ENCODE assay signal across 19 mouse cellular contexts in the genomic region with DNA sequence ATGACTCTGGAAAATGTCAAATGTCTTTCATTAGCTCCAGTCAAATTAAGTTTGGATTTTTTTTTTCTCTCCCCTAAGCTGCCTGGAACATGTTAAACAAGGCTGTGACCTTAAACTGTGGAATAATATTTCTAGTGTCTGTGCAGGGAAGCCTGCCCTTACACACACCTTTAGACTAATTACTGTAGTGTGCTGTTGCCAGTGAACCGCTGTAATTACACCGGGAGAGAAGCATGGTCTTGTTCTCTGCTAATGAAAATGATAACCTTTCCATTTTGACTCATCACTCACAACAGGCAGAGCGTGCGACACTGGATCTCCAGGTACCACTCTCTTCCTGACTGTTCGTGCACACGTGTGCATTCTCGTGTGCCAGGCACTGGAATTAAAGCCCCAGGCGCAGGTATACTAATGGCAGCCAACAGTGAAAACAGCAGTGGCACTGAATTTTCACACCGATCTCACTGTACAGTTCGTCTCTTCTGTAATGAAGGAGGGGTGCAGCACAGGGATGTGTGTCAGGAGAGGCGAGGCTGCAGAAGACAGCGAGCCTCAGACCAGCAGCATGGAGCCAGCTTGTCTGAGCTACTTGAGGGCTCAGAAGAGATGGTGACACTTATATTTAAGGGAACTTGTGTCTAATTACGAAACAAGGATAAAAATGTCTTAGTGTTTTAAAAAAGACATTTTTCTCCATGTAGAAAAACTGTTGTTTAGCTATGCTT.
A peak's percentile ranks its signal among the peaks of the same experiment; 100 is the strongest.
DNase-seq lines count a peak whose midpoint lies in the region; ATAC-seq and TF ChIP-seq lines count a peak whose summit lies in the region.
"Had no signal": no experiment of that assay in that cellular context is flagged by ENCODE, and none has a peak within 500 bp of the region (broad histone marks: within the 10 kb centered on the region; RNA-seq: fewer than 3 reads in every experiment).

No protein-coding gene starts in this region.

- 67% methylated on average over 13 of the region's 13 CpGs for WGBS in forebrain, embryonic 12.5 days
- WGBS in hindbrain, embryonic 14.5 days: 55% methylated on average over 13 of the region's 13 CpGs
- 68% methylated on average over 13 of the region's 13 CpGs for WGBS in midbrain, embryonic 14.5 days
- WGBS in liver, embryonic 12.5 days (ENCODE audit: insufficient replicate concordance): 77% methylated on average over 13 of the region's 13 CpGs

- ATAC-seq in forebrain, embryonic 12.5 days (ENCODE audit: low FRiP score): peak; percentile 59; the same call in 1 of the 2 replicates
- ATAC-seq in hindbrain, embryonic 14.5 days (ENCODE audit: low FRiP score): no peak
- no peak; the same call in 1 of the 2 replicates for ATAC-seq in midbrain, embryonic 14.5 days (ENCODE audit: low FRiP score, low TSS enrichment)
- ATAC-seq in liver, embryonic 12.5 days: no peak
- ATAC-seq: CD4-positive, CD25-positive, alpha-beta regulatory T cell, adult 4 months; liver, postnatal 0 days had no signal

- TF ChIP-seq CTCF in brain, embryonic 14.5 days (IDR thresholded peaks at IDR 0.05; ENCODE audit: borderline replicate concordance, extremely low read depth, insufficient read depth, insufficient read length): no peak

- peak; percentile 70 for DNase-seq in brain, embryonic 14.5 days (ENCODE audit: low read depth)
- DNase-seq in hindbrain, embryonic 14.5 days (ENCODE audit: low spot score): no peak
- DNase-seq in midbrain, embryonic 14.5 days: no peak
- no peak for DNase-seq in thymus, postnatal 25 days
- DNase-seq in ovary, postnatal 10 days (ENCODE audit: low spot score): no peak
- DNase-seq: cerebellum, postnatal 36 days; kidney, adult 18-20 months; kidney, postnatal 25 days; liver, postnatal 0 days; lung, postnatal 36 days; right cerebral cortex, postnatal 14 days had no signal

- no peak overlapping the region for H3K9ac ChIP-seq in forebrain, embryonic 12.5 days
- H3K9ac ChIP-seq in hindbrain, embryonic 14.5 days: no peak overlapping the region
- no peak overlapping the region for H3K9ac ChIP-seq in midbrain, embryonic 14.5 days (replicated peaks; ENCODE audit: low read length)
- H3K9ac ChIP-seq in liver, embryonic 12.5 days: no peak overlapping the region
- H3K9ac ChIP-seq: liver, postnatal 0 days; midbrain, embryonic 12.5 days had no signal

- H3K27me3 ChIP-seq in forebrain, embryonic 12.5 days: no peaks in the 10 kb centered on the region
- no peaks in the 10 kb centered on the region for H3K27me3 ChIP-seq in hindbrain, embryonic 14.5 days (ENCODE audit: control insufficient read depth, insufficient read depth, low read length)
- H3K27me3 ChIP-seq in midbrain, embryonic 14.5 days (ENCODE audit: control insufficient read depth, insufficient read depth, low read length): no peaks in the 10 kb centered on the region
- H3K27me3 ChIP-seq in liver, embryonic 12.5 days (replicated peaks): no peaks in the 10 kb centered on the region
- H3K27me3 ChIP-seq: midbrain, embryonic 12.5 days had no signal

- H3K36me3 ChIP-seq in forebrain, embryonic 12.5 days (replicated peaks): no peaks in the 10 kb centered on the region
- no peaks in the 10 kb centered on the region for H3K36me3 ChIP-seq in hindbrain, embryonic 14.5 days (replicated peaks; ENCODE audit: control insufficient read depth, insufficient read depth)
- H3K36me3 ChIP-seq in midbrain, embryonic 14.5 days (ENCODE audit: control insufficient read depth, insufficient read depth, low read length): no peaks in the 10 kb centered on the region
- H3K36me3 ChIP-seq in liver, embryonic 12.5 days: no peaks in the 10 kb centered on the region
- H3K36me3 ChIP-seq: embryonic facial prominence, embryonic 10.5 days; G1E; midbrain, embryonic 12.5 days had no signal

- peak overlapping the region; percentile 13; the same call in 1 of the 2 replicates for H3K4me2 ChIP-seq in forebrain, embryonic 12.5 days
- no peak overlapping the region for H3K4me2 ChIP-seq in hindbrain, embryonic 14.5 days (replicated peaks)
- H3K4me2 ChIP-seq in midbrain, embryonic 14.5 days (ENCODE audit: low read length): no peak overlapping the region
- H3K4me2 ChIP-seq in liver, embryonic 12.5 days: no peak overlapping the region
- H3K4me2 ChIP-seq: midbrain, embryonic 12.5 days had no signal

- H3K4me3 ChIP-seq in forebrain, embryonic 12.5 days (replicated peaks): no peak overlapping the region
- no peak overlapping the region for H3K4me3 ChIP-seq in hindbrain, embryonic 14.5 days (replicated peaks; ENCODE audit: low read length)
- H3K4me3 ChIP-seq in midbrain, embryonic 14.5 days (replicated peaks; ENCODE audit: low read depth, low read length): no peak overlapping the region
- H3K4me3 ChIP-seq in liver, embryonic 12.5 days: no peak overlapping the region
- H3K4me3 ChIP-seq: embryonic facial prominence, embryonic 10.5 days; erythroblast, embryonic 14.5 days; left cerebral cortex, adult 2 months; midbrain, embryonic 12.5 days had no signal

- H3K4me1 ChIP-seq in forebrain, embryonic 12.5 days: peaks cover 36% of the 10 kb centered on the region
- H3K4me1 ChIP-seq in hindbrain, embryonic 14.5 days (replicated peaks; ENCODE audit: control insufficient read depth, insufficient read depth, low read length): peaks cover 13% of the 10 kb centered on the region; the same call in 1 of the 2 replicates
- peaks cover 18% of the 10 kb centered on the region for H3K4me1 ChIP-seq in midbrain, embryonic 14.5 days (ENCODE audit: control insufficient read depth, insufficient read depth, low read length)
- 0 out of 2 replicates have a peak, but pooled peaks cover 7% of the 10 kb centered on the region for H3K4me1 ChIP-seq in liver, embryonic 12.5 days

- TF ChIP-seq POLR2A in brain, embryonic 14.5 days (IDR thresholded peaks at IDR 0.05; ENCODE audit: borderline replicate concordance, extremely low read depth, insufficient read depth, insufficient read length, poor library complexity, severe bottlenecking): no peak

- peak overlapping the region; percentile 68 for H3K27ac ChIP-seq in forebrain, embryonic 12.5 days
- 0 out of 2 replicates have a peak overlapping the region, but pooled peaks have one; percentile 3 for H3K27ac ChIP-seq in hindbrain, embryonic 14.5 days
- peak overlapping the region; percentile 60 for H3K27ac ChIP-seq in midbrain, embryonic 14.5 days (replicated peaks; ENCODE audit: low read depth, low read length)
- no peak overlapping the region for H3K27ac ChIP-seq in liver, embryonic 12.5 days
- H3K27ac ChIP-seq: left cerebral cortex, adult 2 months had no signal

- H3K9me3 ChIP-seq in forebrain, embryonic 12.5 days: no peaks in the 10 kb centered on the region
- H3K9me3 ChIP-seq in hindbrain, embryonic 14.5 days (ENCODE audit: control insufficient read depth, low read length): no peaks in the 10 kb centered on the region
- no peaks in the 10 kb centered on the region for H3K9me3 ChIP-seq in midbrain, embryonic 14.5 days (ENCODE audit: control insufficient read depth, low read length)
- H3K9me3 ChIP-seq in liver, embryonic 12.5 days (replicated peaks): no peaks in the 10 kb centered on the region
- H3K9me3 ChIP-seq: embryonic facial prominence, embryonic 10.5 days; G1E; midbrain, embryonic 12.5 days had no signal
